ENCODE assay signal across 11 mouse cellular contexts in genomic region chr13:83726346-83726975, GRCm38 (mm10).
DNase-seq lines count a peak whose midpoint lies in the region; ATAC-seq and TF ChIP-seq lines count a peak whose summit lies in the region.
"Had no signal": no experiment of that assay in that cellular context is flagged by ENCODE, and none has a peak within 500 bp of the region (broad histone marks: within the 10 kb centered on the region; RNA-seq: fewer than 3 reads in every experiment).

No protein-coding gene starts in this region.

- intact Hi-C loops in heart, postnatal 36 days (cut with DNase I): no loop called here

- TF ChIP-seq POLR2A in brain, embryonic 14.5 days (IDR thresholded peaks at IDR 0.05; ENCODE audit: borderline replicate concordance, extremely low read depth, insufficient read depth, insufficient read length, poor library complexity, severe bottlenecking): no peak

- H3K9ac ChIP-seq in heart, postnatal 0 days (replicated peaks; ENCODE audit: low read depth, low read length): no peak overlapping the region
- peak overlapping the region; percentile 100 for H3K9ac ChIP-seq in forebrain, embryonic 14.5 days (ENCODE audit: low read length)
- peak overlapping the region; percentile 100 for H3K9ac ChIP-seq in midbrain, embryonic 13.5 days (replicated peaks)
- H3K9ac ChIP-seq: liver, embryonic 13.5 days had no signal

- H3K4me2 ChIP-seq in heart, postnatal 0 days (ENCODE audit: low read depth, low read length): no peak overlapping the region
- peak overlapping the region; percentile 86 for H3K4me2 ChIP-seq in forebrain, embryonic 14.5 days (ENCODE audit: low read length)
- peak overlapping the region; percentile 74 for H3K4me2 ChIP-seq in midbrain, embryonic 13.5 days (replicated peaks)
- H3K4me2 ChIP-seq: liver, embryonic 13.5 days had no signal

- 8% methylated on average over 13 of the region's 13 CpGs for WGBS in heart, postnatal 0 days
- 1% methylated on average over 13 of the region's 13 CpGs for WGBS in forebrain, embryonic 14.5 days
- 3% methylated on average over 13 of the region's 13 CpGs for WGBS in midbrain, embryonic 13.5 days

- no peaks in the 10 kb centered on the region for H3K36me3 ChIP-seq in heart, postnatal 0 days (replicated peaks; ENCODE audit: control insufficient read depth, insufficient read depth, low read length)
- peaks cover 24% of the 10 kb centered on the region for H3K36me3 ChIP-seq in forebrain, embryonic 14.5 days (ENCODE audit: control insufficient read depth, insufficient read depth, low read length)
- H3K36me3 ChIP-seq in midbrain, embryonic 13.5 days: no peaks in the 10 kb centered on the region
- H3K36me3 ChIP-seq: liver, embryonic 13.5 days had no signal

- H3K27ac ChIP-seq in heart, postnatal 0 days (ENCODE audit: low read depth): no peak overlapping the region
- H3K27ac ChIP-seq in forebrain, embryonic 14.5 days (ENCODE audit: low read depth, low read length): peak overlapping the region; percentile 100
- H3K27ac ChIP-seq in midbrain, embryonic 13.5 days: peak overlapping the region; percentile 100
- H3K27ac ChIP-seq: liver, embryonic 13.5 days had no signal

- peak; percentile 6 for DNase-seq in heart, postnatal 0 days (ENCODE audit: low spot score)
- DNase-seq in heart, postnatal 36 days: no peak
- peak; percentile 66 for DNase-seq in brain, embryonic 14.5 days (ENCODE audit: low read depth)
- peak; percentile 51 for DNase-seq in forebrain, embryonic 14.5 days (ENCODE audit: low spot score)
- DNase-seq in right cerebral cortex, postnatal 14 days: no peak
- DNase-seq in frontal cortex, postnatal 14 days (ENCODE audit: low spot score in 2 of 2): no peak
- no peak for DNase-seq in adipocyte (ENCODE audit: low spot score)
- DNase-seq: kidney, postnatal 4 days; liver, embryonic 13.5 days had no signal

- TF ChIP-seq EP300 in heart, postnatal 0 days (IDR thresholded peaks at IDR 0.05; ENCODE audit: low read depth): no peak

- H3K9me3 ChIP-seq in heart, postnatal 0 days (replicated peaks; ENCODE audit: control insufficient read depth, low read length): 0 out of 2 replicates have a peak, but pooled peaks cover 3% of the 10 kb centered on the region
- no peaks in the 10 kb centered on the region for H3K9me3 ChIP-seq in forebrain, embryonic 14.5 days (replicated peaks; ENCODE audit: control insufficient read depth, low read length)
- no peaks in the 10 kb centered on the region for H3K9me3 ChIP-seq in midbrain, embryonic 13.5 days
- H3K9me3 ChIP-seq: liver, embryonic 13.5 days had no signal

- ATAC-seq in heart, postnatal 0 days (ENCODE audit: insufficient read depth, low read depth): no peak
- no peak for ATAC-seq in forebrain, embryonic 14.5 days
- ATAC-seq in midbrain, embryonic 13.5 days: no peak

- peaks cover 7% of the 10 kb centered on the region for H3K4me1 ChIP-seq in heart, postnatal 0 days (ENCODE audit: control insufficient read depth, insufficient read depth)
- H3K4me1 ChIP-seq in forebrain, embryonic 14.5 days (ENCODE audit: control insufficient read depth, insufficient read depth, low read length): no peaks in the 10 kb centered on the region
- 0 out of 2 replicates have a peak, but pooled peaks cover 4% of the 10 kb centered on the region for H3K4me1 ChIP-seq in midbrain, embryonic 13.5 days (replicated peaks)

- H3K27me3 ChIP-seq in heart, postnatal 0 days (ENCODE audit: control insufficient read depth, insufficient read depth, low read length): peaks cover 98% of the 10 kb centered on the region
- no peaks in the 10 kb centered on the region for H3K27me3 ChIP-seq in forebrain, embryonic 14.5 days (replicated peaks; ENCODE audit: control insufficient read depth, insufficient read depth, low read length)
- peaks cover 8% of the 10 kb centered on the region; the same call in 1 of the 2 replicates for H3K27me3 ChIP-seq in midbrain, embryonic 13.5 days

- TF ChIP-seq CTCF in heart, postnatal 0 days (IDR thresholded peaks at IDR 0.05; ENCODE audit: low read depth): no peak
- TF ChIP-seq CTCF in brain, embryonic 14.5 days (IDR thresholded peaks at IDR 0.05; ENCODE audit: borderline replicate concordance, extremely low read depth, insufficient read depth, insufficient read length): no peak

- peak overlapping the region; percentile 5; the same call in 1 of the 2 replicates for H3K4me3 ChIP-seq in heart, postnatal 0 days (ENCODE audit: low read depth, low read length)
- H3K4me3 ChIP-seq in forebrain, embryonic 14.5 days (ENCODE audit: low read depth, low read length): peak overlapping the region; percentile 78
- peak overlapping the region; percentile 76 for H3K4me3 ChIP-seq in midbrain, embryonic 13.5 days (replicated peaks)
- H3K4me3 ChIP-seq: liver, embryonic 13.5 days; myocyte had no signal

Comparison
In these comparisons a context has a peak if more than half of its experiments do, and no peak if none do; other contexts are left out.
1. DNase-seq: peak in heart, postnatal 0 days (single experiment), brain, embryonic 14.5 days (single experiment) and forebrain, embryonic 14.5 days (single experiment); none in heart, postnatal 36 days (0 of 2), right cerebral cortex, postnatal 14 days (single experiment), frontal cortex, postnatal 14 days (0 of 2) and adipocyte (single experiment).
2. H3K4me3 ChIP-seq: peak in every context shown above with its lines; median percentile 78 in forebrain, embryonic 14.5 days; 76 in midbrain, embryonic 13.5 days; 5 in heart, postnatal 0 days.